Mouse (Mus musculus) intestine, embryonic 15.5 days (tissue): ENCODE results near the gene Atrnl1. TPM values are rescaled to one million over a fixed set of nuclear protein-coding genes. Genes with fewer than 3 reads are reported as not detected.

Experiments used
- ATAC-seq: fragments of 200-750 bp; cut with Nextera tagmentation; 2 replicates; pipeline ENCODE4 v1.8.0; 2017; ENCODE audit warnings: moderate TSS enrichment, moderate library complexity
- H3K27ac ChIP-seq: fragments of 300-500 bp; sonication (generic); 2 replicates; pipeline ENCODE4 v1.5.1; 2015; ENCODE audit warnings: mild to moderate bottlenecking, inconsistent platforms
- H3K27me3 ChIP-seq: fragments of 300-500 bp; sonication (generic); replicated peaks from 2 replicates; pipeline ENCODE4 v1.6.1; 2015; ENCODE audit warnings: inconsistent platforms
- H3K36me3 ChIP-seq: fragments of 300-500 bp; sonication (generic); 2 replicates; pipeline ENCODE4 v1.6.1; 2015; ENCODE audit warnings: inconsistent platforms
- H3K4me1 ChIP-seq: fragments of 300-500 bp; sonication (generic); replicated peaks from 2 replicates; pipeline ENCODE4 v1.6.1; 2015; ENCODE audit warnings: inconsistent platforms
- H3K4me2 ChIP-seq: fragments of 300-500 bp; sonication (generic); replicated peaks from 2 replicates; pipeline ENCODE4 v1.6.1; 2015; ENCODE audit warnings: mild to moderate bottlenecking, inconsistent platforms
- H3K4me3 ChIP-seq: fragments of 300-500 bp; sonication (generic); replicated peaks from 2 replicates; pipeline ENCODE4 v1.5.1; 2015; ENCODE audit warnings: inconsistent platforms
- H3K9ac ChIP-seq: fragments of 300-500 bp; sonication (generic); 2 replicates; pipeline ENCODE4 v1.6.1; 2015; ENCODE audit warnings: inconsistent platforms
- H3K9me3 ChIP-seq: fragments of 300-500 bp; sonication (generic); 2 replicates; pipeline ENCODE4 v1.6.1; 2016; ENCODE audit warnings: inconsistent platforms
- WGBS: fragments of 180-500 bp; shearing (Covaris S2); methylation state at CpG from one replicate; pipeline ENCODE4 v1.1.7; 2015; 5-methylcytosine and 5-hydroxymethylcytosine counted together
- polyA plus RNA-seq: library from polyadenylated mRNA; unstranded; fragments of >200 nt; fragmentation: Nextera tagmentation; extraction: Ambion mirVana; gene quantifications from 2 replicates; pipeline ENCODE4 v1.2.1, GENCODE M21; 2015

Atrnl1 gene
- polyA plus RNA-seq, 1 experiment from 2014 or later: 4.6 TPM

DNA sequence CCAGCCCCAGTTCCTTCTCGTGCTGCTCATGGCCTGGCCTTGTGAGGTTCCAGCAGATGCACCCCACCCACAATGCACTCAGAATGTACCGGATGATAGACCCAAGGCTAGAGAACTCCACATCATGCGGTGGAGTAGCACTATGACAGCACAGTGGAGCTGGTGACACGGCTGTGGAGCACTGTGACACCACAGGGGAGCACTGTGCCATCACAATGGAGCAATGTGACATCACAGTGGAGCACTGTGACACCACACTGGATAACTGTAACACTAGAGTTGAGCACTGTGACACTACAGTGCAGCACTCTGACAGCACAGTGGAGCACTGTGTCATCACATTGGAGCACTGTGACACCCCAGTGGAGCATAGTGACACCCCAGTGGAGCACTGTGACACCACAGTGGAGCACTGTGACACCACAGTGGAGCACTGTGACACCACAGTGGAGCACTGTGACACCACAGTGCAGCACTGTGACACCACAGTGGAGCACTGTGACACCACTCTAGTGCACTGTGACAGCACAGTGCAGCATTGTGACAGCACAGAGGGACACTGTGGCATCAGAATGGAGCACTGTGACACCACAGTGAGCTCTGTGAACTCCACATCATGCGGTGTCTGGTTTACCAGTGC is 502.4 kb downstream of the Atrnl1 start:
- Histone ChIP-seq H3K9me3 (no peaks in the 10 kb centered on the region), H3K4me3 (no peak overlapping the region), H3K4me1 (no peaks in the 10 kb centered on the region), H3K36me3 (no peaks in the 10 kb centered on the region), H3K4me2 (no peak overlapping the region), H3K27ac (no peak overlapping the region), H3K27me3 (no peaks in the 10 kb centered on the region), H3K9ac (no peak overlapping the region)
- 87% methylated on average over 5 of the region's 5 CpGs for WGBS
- ATAC-seq: peak; percentile 86

- no peak overlapping the region for H3K27ac ChIP-seq
- no peak overlapping the region for H3K4me2 ChIP-seq
- no peak for ATAC-seq
- 90% methylated on average over 6 of the region's 6 CpGs for WGBS
- no peaks in the 10 kb centered on the region for H3K36me3 ChIP-seq
- H3K9ac ChIP-seq: no peak overlapping the region
- H3K4me3 ChIP-seq: no peak overlapping the region
- peaks cover 5% of the 10 kb centered on the region; the same call in 1 of the 2 replicates for H3K4me1 ChIP-seq
- no peaks in the 10 kb centered on the region for H3K27me3 ChIP-seq
- H3K9me3 ChIP-seq: no peaks in the 10 kb centered on the region
Observed at GRCm38 (mm10) chr19:58117595-58117994, 506.8 kb downstream of the Atrnl1 start.

DNA sequence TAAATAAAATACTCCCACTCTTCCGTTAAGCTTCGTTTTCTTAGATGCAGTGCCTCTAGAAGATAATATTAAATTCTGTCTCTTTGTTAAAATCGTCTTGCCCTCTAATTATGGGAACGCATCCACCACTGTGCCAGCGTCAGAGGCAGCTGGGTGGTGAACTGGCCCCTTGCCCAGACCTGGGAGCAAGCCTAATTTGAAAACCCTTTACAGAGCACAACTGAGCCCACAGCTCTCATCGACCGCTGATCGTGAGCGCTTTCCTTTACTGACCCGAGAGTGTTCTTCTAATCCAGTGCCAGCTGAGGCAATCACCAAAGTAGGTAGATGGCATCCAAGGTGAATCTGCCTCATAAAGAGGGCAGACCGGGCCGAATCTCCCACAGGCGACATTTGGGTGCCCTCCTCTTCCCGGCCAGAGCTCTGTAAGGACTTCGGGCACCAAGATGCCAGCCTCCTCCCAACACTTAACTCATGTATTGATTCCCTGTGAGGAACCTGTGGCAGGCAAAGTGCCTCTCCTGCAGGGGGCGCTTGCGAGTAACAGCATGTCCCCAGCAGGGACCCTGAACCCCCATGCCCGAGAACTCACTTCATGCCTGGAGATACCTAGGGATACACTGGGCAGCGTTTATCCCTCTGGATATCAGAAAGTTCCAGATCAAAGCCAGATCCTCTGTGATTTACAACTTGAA is 507.5 kb downstream of the Atrnl1 start:
- Histone ChIP-seq H3K4me1 (peaks cover 5% of the 10 kb centered on the region; the same call in 1 of the 2 replicates), H3K9me3 (no peaks in the 10 kb centered on the region), H3K27ac (no peak overlapping the region), H3K9ac (no peak overlapping the region), H3K4me2 (no peak overlapping the region), H3K27me3 (no peaks in the 10 kb centered on the region), H3K36me3 (no peaks in the 10 kb centered on the region), H3K4me3 (no peak overlapping the region)
- 86% methylated on average over 19 of the region's 19 CpGs for WGBS
- no peak for ATAC-seq

GRCm38 (mm10) chr19:58118864-58119263 is 508.0 kb downstream of the Atrnl1 start:
- Histone ChIP-seq H3K36me3 (no peaks in the 10 kb centered on the region), H3K27ac (no peak overlapping the region), H3K4me2 (no peak overlapping the region), H3K4me3 (no peak overlapping the region), H3K9ac (no peak overlapping the region), H3K27me3 (no peaks in the 10 kb centered on the region), H3K9me3 (no peaks in the 10 kb centered on the region), H3K4me1 (peaks cover 5% of the 10 kb centered on the region; the same call in 1 of the 2 replicates)
- ATAC-seq: no peak
- 72% methylated on average over 11 of the region's 11 CpGs for WGBS

DNA sequence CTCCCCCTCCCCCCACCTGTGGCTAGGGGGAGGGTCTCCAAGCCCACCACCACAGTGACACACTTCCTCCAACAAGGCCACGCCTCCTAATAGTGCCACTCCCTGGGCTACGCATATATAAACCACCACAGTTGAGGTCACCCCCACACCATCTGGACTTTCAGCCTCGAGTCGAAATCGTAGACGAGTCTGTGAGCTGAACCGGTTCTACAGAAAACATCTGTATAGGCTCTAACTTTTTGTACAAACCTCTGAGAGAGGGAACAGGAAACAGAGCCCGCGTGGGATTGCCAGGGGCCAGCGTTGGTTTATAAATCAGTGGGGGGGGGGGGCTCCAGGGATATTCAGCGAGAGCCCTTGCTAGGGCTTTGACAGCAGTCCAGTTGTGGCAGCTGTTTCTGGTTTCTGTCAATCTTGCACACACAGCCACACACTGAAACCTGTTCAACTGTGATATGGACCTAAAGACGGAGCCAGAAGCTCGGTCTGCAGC is 508.9 kb downstream of the Atrnl1 start:
- Histone ChIP-seq H3K9ac (no peak overlapping the region), H3K27me3 (no peaks in the 10 kb centered on the region), H3K36me3 (no peaks in the 10 kb centered on the region), H3K4me3 (no peak overlapping the region), H3K27ac (no peak overlapping the region), H3K4me1 (peaks cover 5% of the 10 kb centered on the region; the same call in 1 of the 2 replicates), H3K9me3 (no peaks in the 10 kb centered on the region), H3K4me2 (peak overlapping the region; percentile 22; the same call in 1 of the 2 replicates)
- 26% methylated on average over 13 of the region's 13 CpGs for WGBS
- peak; percentile 53; the same call in 1 of the 2 replicates for ATAC-seq

DNA sequence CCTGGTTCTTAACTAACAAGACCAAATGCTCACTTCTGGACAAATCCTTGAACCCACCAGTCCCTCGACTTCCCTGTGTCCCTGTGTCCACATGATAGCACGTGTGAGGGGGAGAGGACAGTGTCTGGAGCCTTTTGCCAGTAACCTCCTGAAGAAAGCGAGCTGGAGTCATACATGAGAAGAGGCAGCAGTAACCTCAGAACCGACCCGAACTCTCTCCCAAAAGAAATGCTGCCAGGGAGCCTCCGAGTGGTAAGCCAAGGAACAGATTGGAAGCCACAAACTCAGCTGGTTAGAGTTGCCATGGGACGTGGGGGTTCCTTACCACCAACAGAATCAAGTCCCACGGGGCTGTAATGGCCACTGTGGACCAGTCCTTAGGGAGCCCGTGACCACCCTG is 509.8 kb downstream of the Atrnl1 start:
- no peak overlapping the region for H3K27ac ChIP-seq
- H3K4me3 ChIP-seq: no peak overlapping the region
- ATAC-seq: no peak
- peaks cover 5% of the 10 kb centered on the region; the same call in 1 of the 2 replicates for H3K4me1 ChIP-seq
- H3K27me3 ChIP-seq: no peaks in the 10 kb centered on the region
- no peak overlapping the region for H3K4me2 ChIP-seq
- H3K9me3 ChIP-seq: no peaks in the 10 kb centered on the region
- H3K9ac ChIP-seq: no peak overlapping the region
- no peaks in the 10 kb centered on the region for H3K36me3 ChIP-seq
- 80% methylated on average over 9 of the region's 9 CpGs for whole genome bisulfite sequencing

DNA sequence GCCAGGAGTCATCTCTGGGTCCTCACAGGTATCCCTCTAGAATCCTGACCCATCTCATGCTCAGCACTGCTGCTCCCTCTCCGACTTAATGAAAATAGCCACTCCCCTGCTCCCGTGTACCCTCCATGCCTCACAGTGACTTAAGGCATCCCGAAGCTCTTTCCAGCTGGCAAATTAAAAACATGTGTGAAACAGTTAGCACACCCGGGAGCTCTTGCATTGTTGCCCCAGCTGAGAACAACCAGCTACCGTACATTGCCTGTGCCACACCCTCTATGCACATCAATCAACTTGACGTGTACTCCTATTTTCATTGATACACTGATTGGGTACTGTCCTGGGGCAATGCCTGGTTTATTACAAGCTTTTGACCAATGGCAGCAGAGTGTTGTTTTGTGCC is 510.8 kb downstream of the Atrnl1 start:
- Histone ChIP-seq H3K9ac (no peak overlapping the region), H3K27ac (no peak overlapping the region), H3K27me3 (no peaks in the 10 kb centered on the region), H3K4me3 (no peak overlapping the region), H3K4me2 (no peak overlapping the region), H3K36me3 (no peaks in the 10 kb centered on the region), H3K9me3 (no peaks in the 10 kb centered on the region), H3K4me1 (peaks cover 5% of the 10 kb centered on the region; the same call in 1 of the 2 replicates)
- WGBS: 68% methylated on average over 6 of the region's 6 CpGs
- ATAC-seq: no peak

GRCm38 (mm10) chr19:58123620-58124019 is 512.8 kb downstream of the Atrnl1 start:
- 82% methylated on average over 3 of the region's 3 CpGs for WGBS
- ATAC-seq: no peak

DNA sequence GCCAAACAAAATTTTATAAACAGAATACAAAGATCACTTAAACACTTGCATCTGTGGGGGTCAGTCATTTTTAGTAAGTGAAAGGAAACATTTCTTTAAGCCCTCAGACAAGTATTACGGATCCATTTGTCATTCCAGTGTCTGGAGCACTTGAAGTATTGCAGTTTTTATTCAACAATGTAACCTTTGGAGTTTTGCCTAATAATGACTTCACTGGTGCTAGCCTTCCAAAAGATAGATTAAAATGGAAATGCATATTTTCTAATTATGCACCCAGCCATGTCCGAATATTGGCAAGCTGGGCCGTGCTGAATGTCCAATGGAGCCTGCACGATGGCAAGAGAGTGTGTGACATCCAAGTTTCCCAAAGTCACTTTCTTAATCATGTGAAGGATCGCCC is 513.7 kb downstream of the Atrnl1 start:
- no peak for ATAC-seq
- peaks cover 5% of the 10 kb centered on the region; the same call in 1 of the 2 replicates for H3K4me1 ChIP-seq
- no peak overlapping the region for H3K4me2 ChIP-seq
- H3K9me3 ChIP-seq: no peaks in the 10 kb centered on the region
- H3K36me3 ChIP-seq: no peaks in the 10 kb centered on the region
- H3K4me3 ChIP-seq: no peak overlapping the region
- no peak overlapping the region for H3K27ac ChIP-seq
- H3K9ac ChIP-seq: no peak overlapping the region
- 56% methylated on average over 5 of the region's 5 CpGs for WGBS
- no peaks in the 10 kb centered on the region for H3K27me3 ChIP-seq

More at GRCm38 (mm10) chr19:58123620-58124019, 512.8 kb downstream of the Atrnl1 start:
- no peak overlapping the region for H3K4me2 ChIP-seq
- H3K9me3 ChIP-seq: no peaks in the 10 kb centered on the region
- no peaks in the 10 kb centered on the region for H3K27me3 ChIP-seq
- no peaks in the 10 kb centered on the region for H3K36me3 ChIP-seq
- no peak overlapping the region for H3K4me3 ChIP-seq
- peaks cover 5% of the 10 kb centered on the region; the same call in 1 of the 2 replicates for H3K4me1 ChIP-seq
- no peak overlapping the region for H3K9ac ChIP-seq
- no peak overlapping the region for H3K27ac ChIP-seq

DNA sequence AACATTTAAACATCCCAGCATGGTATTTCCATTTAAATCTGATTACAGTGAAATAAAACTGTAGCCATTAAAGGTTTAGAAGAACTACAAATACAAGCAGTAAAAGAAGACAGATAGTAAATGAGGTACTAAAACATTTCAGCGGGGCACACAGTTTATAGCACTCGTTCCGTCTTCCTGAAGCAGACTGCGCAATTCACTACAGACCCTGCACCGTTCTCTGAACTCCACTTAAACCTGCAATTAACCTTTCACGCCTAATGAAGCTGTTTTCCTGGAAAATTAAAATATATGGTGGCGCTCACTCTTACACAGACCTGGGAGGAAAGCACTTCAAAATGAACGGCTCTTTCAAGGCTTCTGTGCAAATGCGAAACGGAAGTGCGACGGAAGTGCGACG is 514.2 kb downstream of the Atrnl1 start:
- no peaks in the 10 kb centered on the region for H3K9me3 ChIP-seq
- no peaks in the 10 kb centered on the region for H3K27me3 ChIP-seq
- no peak overlapping the region for H3K4me2 ChIP-seq
- no peak overlapping the region for H3K9ac ChIP-seq
- H3K36me3 ChIP-seq: no peaks in the 10 kb centered on the region
- H3K27ac ChIP-seq: no peak overlapping the region
- 69% methylated on average over 14 of the region's 14 CpGs for WGBS
- H3K4me3 ChIP-seq: no peak overlapping the region
- peaks cover 2% of the 10 kb centered on the region; the same call in 1 of the 2 replicates for H3K4me1 ChIP-seq
- ATAC-seq: no peak

GRCm38 (mm10) chr19:58131896-58132295 is 521.1 kb downstream of the Atrnl1 start:
- Histone ChIP-seq H3K4me1 (no peaks in the 10 kb centered on the region), H3K9ac (no peak overlapping the region), H3K27me3 (no peaks in the 10 kb centered on the region), H3K4me3 (no peak overlapping the region), H3K27ac (no peak overlapping the region), H3K36me3 (no peaks in the 10 kb centered on the region), H3K4me2 (no peak overlapping the region), H3K9me3 (no peaks in the 10 kb centered on the region)
- 88% methylated on average over 9 of the region's 9 CpGs for WGBS
- ATAC-seq: no peak

GRCm38 (mm10) chr19:58140191-58140784 is 529.5 kb downstream of the Atrnl1 start:
- H3K36me3 ChIP-seq: no peaks in the 10 kb centered on the region
- no peaks in the 10 kb centered on the region for H3K27me3 ChIP-seq
- ATAC-seq: no peak
- H3K4me1 ChIP-seq: no peaks in the 10 kb centered on the region
- H3K9ac ChIP-seq: no peak overlapping the region
- 28% methylated on average over 13 of the region's 13 CpGs for WGBS
- no peak overlapping the region for H3K4me3 ChIP-seq
- H3K4me2 ChIP-seq: no peak overlapping the region
- H3K9me3 ChIP-seq: no peaks in the 10 kb centered on the region
- H3K27ac ChIP-seq: no peak overlapping the region
